Mouse (Mus musculus) thymus, postnatal 14 days (tissue): ENCODE measurements at regions not wholly inside any gene's neighbourhood (a gene's known extent, or its start where the extent isn't known, plus 50 kb on each side); places are given as distances from the start of the nearest gene placed in this dataset.

Experiments used
- DNase-seq: peaks from one replicate; pipeline ENCODE4 v3.0.0; 2021

DNA sequence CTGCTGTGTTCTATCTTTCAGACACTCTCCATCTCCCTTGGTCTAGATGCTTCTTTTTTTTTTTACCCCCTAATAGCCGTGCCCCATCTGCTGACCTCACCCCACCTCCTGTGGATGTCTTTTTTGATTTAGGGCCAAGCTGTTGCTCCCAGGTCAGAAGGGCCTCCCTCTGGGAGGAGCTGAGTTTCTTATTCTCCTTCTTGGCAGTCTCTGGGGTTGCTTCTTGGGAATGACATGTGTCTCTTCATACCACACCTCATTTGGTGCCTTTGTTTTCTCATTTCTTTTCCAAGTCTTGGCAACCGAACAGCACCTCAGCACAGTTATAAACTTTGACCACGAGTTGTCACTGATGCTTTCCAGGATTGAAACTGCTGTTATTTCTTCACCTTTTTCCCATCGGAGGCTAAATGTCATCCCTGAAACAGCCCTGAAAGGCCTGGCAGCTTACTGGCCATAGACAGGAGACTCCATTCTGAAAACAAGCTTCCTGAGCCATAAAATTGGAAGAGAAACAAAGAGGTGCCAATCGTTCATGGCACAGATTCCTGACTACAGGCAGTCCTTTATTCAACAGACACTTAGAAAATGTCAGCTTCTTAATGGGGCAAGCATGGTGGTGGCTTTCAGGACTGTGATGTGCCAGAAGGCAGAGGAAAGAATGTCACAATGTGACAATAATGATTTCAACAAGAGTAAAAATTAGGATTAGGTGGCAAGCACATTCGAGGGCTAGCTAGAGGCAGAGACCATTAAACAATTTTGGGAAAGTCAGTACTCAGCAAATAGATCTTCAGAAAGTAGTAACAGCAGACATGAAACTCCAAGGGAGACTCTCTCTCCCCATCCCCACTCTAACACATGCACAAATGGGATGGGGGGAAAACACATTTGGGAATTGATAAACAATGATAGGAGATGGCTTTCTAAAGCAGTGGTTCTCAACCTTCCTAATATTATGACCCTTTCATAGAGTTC is 197.1 kb upstream of the Arrdc4 start:
- DNase-seq, result no peak

DNA sequence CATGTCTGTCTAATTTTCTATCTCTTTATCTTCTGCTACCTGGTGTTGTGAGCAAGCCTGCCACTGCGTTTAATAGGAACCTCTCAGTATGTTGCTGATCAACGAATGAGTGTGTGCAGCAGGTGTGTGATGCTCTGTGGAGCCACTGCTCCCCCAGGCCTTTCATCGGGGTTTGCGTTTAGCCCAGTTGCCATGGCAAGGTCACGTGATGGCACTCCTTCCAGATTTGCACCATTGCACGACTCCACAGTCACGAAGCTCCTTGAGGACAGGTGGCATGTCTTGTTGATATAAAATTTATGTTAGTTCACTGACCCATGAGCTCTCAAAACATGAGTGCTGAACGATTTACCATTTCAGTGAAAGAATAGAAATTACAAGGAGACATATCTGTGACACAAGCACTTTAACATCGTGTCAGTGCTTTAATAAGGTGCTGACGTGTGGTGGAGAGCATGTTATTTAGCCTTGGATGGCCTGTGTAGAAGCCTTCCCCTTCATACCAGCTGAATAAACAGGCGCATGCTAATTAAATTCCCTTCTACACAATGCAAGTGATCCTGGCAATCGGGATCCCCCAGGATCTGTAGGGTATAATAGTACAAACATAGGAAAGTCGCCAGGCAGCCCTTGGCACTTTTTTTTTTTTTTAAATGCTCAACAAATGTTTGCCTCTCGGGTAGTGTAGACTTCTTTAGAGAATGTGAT is 181.7 kb upstream of the Arrdc4 start:
- DNase-seq, result no peak

DNA sequence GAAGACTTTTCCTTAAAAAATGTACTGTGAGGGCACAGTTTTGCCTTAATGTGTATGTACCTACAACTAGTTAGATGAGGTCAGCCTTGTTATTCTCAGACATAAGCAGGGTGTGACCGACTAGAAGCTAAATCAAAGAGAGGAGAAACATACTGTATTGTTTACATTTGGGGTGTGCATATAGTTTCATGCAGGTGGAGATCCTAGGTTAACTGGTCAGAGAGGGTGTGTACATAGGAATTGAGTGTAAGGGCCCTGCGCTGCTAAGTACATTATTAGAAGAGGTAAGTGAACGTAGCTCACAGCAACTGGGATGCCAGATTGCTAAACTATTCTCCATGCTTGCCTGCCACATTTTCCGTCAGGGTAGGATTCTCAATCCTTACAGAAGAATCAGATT is 180.6 kb upstream of the Arrdc4 start:
- DNase-seq, result no peak

DNA sequence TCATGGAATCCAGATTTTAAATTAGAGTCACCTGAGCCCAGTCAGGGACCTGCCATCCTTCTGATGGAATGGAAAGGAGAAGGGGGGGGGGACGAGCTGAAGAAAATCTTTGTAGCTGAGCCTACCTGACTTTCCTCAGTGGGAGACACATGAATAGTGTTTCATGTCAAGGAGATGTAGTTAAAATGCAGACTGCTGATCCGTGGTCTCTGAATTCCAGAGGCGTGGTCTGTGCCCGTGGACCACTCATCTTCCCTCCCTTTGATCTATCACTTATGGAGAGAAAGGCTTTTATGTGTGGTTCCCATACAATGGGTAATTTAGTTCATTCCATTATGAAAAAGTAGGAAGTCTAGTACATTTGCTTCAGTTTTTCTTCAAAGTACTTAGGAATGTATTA is 176.6 kb upstream of the Arrdc4 start:
- DNase-seq, result no peak

DNA sequence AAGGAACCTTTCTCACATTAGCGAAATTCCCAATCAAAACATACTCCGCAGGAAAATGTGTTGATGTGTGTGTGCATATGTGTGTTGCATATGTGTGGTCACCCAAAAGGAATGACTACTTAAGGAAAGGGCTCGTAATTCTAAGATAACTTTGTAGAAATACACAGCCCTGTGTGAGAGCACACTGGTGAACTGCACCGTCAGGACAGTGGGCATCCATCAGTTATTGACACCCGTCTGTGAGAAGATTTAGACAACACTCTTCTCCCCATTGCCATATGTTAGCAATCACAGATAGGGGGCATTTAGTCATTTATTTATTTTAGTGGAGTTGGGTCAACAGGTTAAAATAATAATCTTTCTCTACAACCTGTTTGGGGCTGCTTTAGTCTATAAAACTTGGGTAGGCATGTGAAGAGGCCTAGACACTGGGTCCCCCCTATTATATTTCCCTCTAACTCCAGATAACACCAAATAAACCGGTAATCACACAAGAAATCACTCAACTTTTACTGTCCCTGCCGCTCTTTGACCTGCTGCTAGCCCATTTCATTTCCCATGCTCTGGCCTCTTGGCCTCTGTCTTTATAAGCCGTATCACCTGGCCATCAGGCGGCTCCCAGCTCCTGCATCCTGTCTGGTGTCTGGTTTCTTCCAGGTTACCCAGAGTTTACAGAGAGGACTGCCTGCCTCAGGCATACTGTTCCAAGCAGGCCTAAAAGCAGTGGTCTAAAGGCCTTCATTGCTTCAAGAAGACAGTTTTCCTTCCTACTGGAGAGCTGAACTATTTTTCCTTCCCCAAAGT is 169.8 kb upstream of the Arrdc4 start:
- DNase-seq, result no peak

DNA sequence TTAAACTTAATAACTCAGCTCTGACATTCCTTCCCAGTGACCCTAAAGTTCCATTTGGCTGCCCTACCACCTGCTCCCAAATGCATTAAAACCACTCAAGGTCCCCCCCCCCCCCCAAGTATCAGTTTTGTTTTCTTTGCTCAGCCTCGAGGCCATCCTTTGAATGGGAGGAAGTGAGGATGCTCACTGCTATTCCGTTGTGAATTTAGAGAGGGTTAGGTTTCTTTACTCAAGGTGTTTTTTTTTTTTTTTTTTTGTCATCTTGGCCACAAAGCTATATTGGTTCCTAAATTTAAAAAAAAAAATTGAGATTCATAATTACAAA is 168.8 kb upstream of the Arrdc4 start:
- no peak for DNase-seq

DNA sequence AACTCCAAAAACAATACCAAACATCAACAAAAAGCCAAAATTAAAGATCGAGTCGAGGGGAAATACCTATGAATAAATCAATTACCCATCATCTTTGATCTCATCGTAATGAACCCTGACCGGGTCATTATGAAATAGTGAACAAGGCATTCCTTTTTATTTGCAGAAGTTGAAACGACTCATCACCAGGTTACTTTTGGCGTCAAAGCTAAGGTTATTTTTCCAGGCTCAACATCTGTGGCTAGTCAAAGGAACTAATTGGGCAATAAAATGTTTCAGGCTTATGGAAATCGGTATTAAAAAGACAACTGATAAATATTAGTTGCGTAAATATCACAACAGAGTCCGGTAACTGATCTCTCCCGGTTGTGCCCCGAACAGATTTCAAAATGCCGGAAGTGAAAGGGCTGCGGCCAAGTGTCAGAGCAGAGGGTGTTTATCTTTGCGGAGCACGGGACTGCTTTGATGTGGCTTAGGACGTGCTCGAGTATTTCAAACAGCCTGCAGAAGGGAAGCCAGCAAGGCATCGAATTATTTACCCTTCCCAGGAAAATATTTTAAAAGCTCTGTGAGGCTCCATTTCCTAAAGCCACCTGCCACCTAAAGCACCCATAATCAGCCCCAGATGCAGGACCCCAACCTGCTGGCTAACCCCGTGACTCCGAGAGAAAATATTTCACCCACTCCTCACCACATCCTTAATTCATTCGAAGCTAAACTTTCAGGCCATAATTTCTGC is 168.3 kb upstream of the Arrdc4 start:
- DNase-seq, result no peak

DNA sequence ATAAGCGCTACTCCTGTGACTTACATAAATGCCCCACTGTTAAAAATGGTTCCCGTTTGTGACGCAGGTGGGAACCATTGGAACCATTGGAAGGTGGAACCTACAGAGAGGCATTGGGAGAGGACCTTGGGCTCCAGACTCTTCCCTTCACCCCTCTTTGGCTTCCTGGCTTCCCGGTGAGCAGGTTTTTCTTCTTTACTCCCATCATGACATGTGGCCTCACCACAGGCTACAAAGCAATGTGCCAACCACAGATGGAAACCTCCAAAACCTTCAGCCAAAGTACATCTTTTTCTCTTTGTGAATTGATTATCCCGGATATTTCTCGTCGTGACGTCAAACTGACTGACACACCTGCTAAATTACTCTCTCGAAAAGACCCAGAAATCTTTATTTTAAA is 166.9 kb upstream of the Arrdc4 start:
- DNase-seq, result no peak

DNA sequence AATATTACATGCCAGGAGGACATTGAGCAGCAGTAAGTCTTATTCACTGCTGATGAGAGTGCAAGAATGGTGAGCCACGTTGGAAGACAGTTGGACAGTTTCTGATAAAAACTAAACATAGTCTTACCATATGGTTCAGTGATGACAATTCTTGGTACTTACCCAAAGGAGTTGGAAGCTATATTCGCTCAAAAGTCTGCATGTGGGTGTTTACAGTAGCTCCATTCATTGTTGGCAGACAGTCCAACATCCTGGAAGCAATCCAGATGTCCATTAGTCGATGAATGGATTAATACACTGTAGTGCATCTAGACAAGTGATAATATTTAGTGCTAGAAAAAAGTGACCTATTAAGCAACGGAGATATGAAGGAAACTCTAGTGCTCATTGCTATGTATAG is 165.3 kb upstream of the Arrdc4 start:
- no peak for DNase-seq

DNA sequence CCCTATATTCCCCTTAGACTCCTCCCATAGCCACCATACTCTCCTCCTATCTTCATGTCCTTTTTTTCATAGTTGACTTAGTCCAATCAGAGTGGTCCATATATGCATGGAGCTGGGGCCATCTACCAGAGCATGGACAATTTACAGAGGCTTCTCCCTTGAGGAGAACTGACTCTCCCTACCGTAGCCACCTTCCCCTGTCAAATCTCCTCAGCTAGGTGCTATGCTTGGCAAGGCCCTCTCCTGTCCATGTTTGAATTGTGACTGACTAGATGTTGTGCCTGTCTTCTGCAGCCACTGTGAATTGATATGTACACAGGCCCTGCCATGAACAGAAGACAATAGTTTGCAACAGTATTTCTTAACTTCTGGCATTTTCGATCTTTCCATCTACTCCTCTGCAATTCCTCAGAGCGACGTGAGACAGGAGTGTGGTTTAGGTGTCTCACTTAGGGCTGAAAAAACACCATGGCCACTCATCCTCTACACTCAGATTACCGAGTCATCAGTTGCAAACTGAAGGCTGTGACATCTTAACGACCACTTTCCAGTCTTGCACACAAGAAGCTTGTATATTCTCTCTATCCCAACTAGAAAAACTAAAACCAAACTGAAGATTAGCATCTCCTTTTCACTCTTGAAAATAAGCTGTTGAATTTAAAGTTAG is 163.1 kb upstream of the Arrdc4 start:
- no peak for DNase-seq

DNA sequence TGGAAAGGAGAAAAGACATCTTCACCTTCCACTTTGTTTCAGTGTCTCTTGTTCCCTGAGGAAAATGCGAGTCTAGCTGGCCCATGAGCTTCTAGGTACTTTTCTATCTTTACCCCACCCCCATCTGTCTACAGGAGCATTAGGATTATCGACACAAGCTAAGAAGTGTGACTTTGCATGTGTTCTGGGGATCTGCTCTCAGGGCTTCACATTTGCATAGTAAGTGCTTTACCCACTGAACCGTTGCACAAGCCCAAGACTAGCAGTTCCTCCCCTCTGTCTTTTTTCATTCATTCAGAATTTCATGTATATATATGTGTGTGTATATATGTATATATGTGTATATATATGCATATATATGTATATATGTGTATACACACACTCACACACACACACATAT is 162.5 kb upstream of the Arrdc4 start:
- no peak for DNase-seq

DNA sequence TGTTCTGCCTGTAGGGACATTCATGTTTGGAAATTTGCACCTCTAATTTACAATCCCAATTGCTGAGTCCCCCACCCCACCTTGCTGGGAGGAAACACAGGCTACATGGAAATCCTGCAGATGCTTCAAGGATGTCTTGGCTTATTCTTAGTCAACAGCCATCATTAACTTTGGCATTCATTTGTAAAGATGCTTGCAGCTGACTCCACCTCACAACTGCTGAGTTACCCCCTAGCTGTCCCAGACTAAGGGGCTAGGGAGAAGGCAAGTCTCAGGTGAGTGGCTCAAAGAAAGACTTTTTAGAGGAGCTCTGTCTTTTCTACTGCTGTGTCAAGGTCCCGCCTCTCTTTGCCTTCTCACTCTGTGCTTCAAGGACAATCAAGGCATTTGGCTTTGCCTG is 160.7 kb upstream of the Arrdc4 start:
- DNase-seq, result no peak

DNA sequence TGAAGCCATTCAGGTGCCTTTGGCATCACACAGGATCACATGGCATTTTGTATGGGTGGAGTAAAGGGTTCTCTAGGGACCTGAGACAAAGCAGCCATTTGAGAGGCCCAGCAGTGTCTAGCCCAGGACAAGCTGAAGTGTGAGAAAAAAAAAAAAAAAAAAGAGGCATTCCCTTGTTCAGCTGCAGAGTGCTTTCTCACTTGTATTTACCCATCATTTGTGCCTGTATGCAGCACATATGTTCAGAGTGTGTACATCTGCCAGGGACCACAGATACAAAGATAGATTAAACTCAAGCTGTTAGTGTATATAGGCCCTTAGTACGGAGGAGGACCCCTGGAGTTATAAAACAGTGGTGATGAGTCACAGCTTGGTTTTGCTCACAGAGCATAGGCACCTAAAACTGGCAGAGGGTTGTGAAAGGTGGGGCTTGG is 159.4 kb upstream of the Arrdc4 start:
- DNase-seq, result no peak

DNA sequence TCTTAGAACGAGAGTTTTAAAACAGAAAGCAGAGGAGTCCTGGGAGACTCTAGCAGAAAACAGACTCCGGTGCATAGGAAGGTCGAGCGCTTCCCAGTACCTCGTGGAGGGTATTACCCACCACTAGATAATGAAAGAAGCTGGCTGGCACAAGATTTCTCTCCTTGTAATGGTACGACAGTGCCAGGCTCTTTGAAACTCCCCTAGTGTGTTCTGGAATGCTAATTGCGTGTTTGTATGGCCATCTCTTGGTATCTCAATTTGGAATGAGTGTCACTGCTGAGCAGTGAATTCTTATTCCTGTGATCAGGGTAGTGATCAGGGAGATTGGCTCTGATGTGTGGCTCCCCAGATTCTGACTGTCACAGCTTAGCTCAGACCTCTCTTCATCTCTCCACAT is 158.8 kb upstream of the Arrdc4 start:
- no peak for DNase-seq

DNA sequence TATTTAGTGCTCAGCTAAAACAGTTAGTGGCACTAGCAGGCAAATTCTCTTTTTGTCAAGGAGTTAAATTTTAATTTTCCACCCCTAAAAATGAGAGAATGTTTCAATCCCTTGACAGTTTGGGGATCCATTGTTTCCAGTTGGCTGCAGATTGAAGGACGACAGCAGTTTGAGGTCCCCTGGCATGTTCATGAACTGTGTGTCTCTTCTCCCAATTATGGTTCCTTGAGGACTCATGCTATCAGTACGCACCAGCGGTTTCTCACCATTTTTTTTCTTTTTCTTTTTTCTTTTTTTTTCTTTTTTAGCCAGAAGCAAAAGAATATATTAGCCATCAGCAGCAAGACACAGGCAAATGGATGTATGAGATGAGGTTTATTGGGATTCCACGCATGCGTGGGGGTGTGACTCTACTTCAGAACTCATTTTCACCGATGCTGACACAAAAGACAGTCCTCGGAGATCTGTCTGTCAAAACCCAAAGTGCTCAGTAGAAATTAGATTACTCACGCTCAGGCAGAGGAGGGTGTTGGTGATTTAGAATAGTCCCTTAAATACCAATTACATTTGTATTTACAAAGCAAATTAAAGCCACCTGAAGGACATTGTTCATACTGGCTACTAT is 157.8 kb upstream of the Arrdc4 start:
- DNase-seq, result no peak

DNA sequence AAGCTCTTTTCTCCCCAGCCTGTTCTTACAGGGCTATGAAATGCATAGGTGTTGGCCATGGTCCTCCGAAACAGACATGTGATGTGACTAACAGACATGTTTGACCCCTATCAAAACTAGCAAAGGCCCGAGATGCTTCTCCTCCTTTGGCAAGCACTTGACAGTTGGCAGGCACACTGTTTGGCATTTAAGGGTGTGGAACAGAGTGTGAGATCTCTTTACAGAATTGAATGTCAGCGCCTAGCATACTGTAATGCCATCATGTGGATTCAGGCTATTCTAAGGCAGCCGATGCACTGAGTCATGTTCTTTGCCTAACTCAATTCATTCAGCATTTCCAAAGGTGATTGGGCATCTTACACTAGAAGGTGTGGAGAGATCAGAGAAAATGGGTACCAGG is 156.8 kb upstream of the Arrdc4 start:
- DNase-seq, result no peak

DNA sequence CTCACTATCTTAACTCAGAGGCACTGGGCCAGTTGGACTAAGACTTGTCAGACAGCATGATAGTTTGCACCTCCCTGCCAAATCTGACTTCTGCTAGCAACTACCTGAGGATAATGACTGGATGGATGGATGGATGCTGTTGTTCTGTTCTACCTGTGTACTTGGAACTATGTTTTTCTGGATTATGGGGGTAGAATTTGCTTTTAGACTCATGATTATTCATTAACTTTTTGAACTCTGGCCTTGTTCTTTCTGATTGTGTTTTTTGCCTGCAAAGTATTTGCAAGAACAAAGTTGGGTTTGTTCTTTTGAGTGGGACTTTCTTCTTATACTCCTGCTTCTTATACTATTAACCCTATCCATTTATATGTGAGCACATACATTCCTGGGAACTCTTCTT is 137.1 kb upstream of the Arrdc4 start:
- no peak for DNase-seq

DNA sequence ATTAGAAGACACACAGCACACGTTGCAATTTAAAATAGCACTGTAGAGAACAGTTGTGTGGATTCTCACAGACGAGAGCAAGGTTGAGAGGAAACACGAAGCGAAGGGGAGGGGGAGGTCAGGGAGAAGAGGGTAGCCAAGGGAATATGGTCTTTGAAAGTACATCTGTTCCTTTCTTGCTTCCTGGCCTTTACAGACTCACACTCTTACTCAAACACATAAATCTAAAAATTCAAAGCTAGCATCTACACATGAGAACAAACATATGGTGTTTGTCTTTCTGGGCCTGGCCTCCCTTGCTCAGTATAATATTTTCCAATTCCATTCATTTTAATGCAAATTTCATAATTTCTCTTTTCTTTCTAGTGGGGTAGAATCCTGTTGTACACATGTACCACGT is 124.0 kb upstream of the Arrdc4 start:
- DNase-seq, result no peak

DNA sequence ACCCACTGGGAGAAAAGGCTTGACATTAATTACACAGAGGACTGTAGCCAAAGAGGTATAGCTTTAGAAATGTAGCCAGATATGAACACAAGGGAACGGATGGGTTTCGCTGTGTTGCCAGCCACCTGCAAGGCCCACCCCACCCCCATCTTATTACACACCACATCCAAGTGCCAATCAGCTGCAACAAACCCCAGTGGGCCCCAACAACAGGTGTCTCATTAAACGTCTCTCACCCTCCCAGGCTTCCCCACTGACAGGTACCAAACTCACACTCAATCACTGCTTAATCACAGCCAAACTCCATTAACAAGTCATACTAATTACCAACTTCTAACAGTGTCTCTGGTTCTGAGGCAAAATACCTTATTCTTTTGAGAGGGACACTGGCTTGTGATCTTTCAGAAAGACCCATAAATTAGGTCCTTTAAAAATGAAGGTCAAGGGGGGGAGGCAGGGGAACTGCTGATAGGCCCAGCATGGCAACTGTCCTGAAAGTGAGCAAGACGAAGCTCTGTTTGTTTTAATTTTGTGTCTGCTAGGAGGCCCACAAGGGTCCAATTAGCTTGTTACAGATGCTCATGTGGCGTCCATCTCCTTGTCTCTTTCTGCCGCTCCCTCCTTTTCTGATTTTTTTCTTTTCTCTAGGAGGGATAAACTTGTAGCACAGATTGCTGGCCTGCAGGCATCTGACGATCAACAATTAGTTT is 115.4 kb upstream of the Arrdc4 start:
- DNase-seq, result no peak

DNA sequence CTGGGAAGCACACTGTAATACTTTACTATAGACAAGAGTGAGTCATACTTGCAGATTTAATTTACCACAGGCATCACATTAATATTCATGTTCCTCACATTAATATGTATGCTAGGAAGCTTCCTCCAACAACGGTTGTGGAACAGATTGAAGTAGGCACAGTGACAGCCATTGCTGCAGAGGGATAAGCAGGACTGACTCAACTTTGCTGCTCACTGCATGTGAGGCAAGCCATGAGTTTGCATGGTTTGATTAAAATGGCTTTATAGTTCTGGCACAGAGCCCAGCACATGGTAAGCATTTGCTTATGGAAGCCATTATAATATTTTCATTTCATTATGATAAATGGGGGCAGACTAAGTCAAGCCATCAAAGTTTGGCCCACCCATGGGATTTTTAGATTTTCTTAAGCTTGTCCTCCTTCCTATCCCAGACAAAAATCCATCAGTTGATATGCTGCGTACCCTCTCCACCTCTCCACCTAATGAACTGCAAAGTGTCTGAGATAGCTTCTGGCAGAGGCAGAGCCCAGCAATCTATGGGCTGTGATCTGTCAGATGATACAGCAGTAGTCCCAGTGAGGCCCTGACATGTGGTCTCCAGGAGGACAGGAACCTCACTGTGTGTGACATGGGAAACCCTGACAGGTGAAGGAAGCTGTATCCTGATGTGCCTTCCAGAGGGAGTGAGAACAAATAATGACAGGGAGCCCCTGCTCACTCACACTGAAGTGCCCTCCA is 109.6 kb upstream of the Arrdc4 start:
- DNase-seq, result no peak
